Mouse (Mus musculus): Measurements from ENCODE around the gene Kif5a. TPM values are rescaled to one million over a fixed set of nuclear protein-coding genes. Genes with fewer than 3 reads are reported as not detected.

Kif5a gene
- polyA plus RNA-seq, 1 experiment from 2014 or later = 0.11 TPM

- WGBS (ENCODE audit: insufficient replicate concordance) = 24% methylated on average over 20 of the region's 20 CpGs
- Histone ChIP-seq H3K4me3 (ENCODE audit: low read depth, low read length) (no peak overlapping the region), H3K9ac (ENCODE audit: low read depth, low read length) (no peak overlapping the region), H3K27me3 (ENCODE audit: control insufficient read depth, insufficient read depth, low read depth, low read length) (peaks cover 39% of the 10 kb centered on the region), H3K27ac (ENCODE audit: low read length) (no peak overlapping the region), H3K4me1 (ENCODE audit: control insufficient read depth, low read depth, low read length) (peaks cover 15% of the 10 kb centered on the region), H3K9me3 (replicated peaks; ENCODE audit: control insufficient read depth, low read length) (no peaks in the 10 kb centered on the region), H3K4me2 (ENCODE audit: low read depth, low read length) (no peak overlapping the region; the same call in 1 of the 2 replicates), H3K36me3 (ENCODE audit: control insufficient read depth, insufficient read depth) (no peaks in the 10 kb centered on the region)
- ATAC-seq (ENCODE audit: low read depth) = peak; percentile 37; the same call in 1 of the 2 replicates
Observed at GRCm38 (mm10) chr10:127183759-127184158, 79.4 kb downstream of the Kif5a start.

GRCm38 (mm10) chr10:127182624-127183023 lies 80.5 kb downstream of the Kif5a start:
- Histone ChIP-seq H3K9ac (ENCODE audit: low read depth, low read length) (no peak overlapping the region), H3K27me3 (ENCODE audit: control insufficient read depth, insufficient read depth, low read depth, low read length) (peaks cover 48% of the 10 kb centered on the region), H3K27ac (ENCODE audit: low read length) (no peak overlapping the region), H3K4me3 (ENCODE audit: low read depth, low read length) (no peak overlapping the region), H3K9me3 (replicated peaks; ENCODE audit: control insufficient read depth, low read length) (no peaks in the 10 kb centered on the region), H3K36me3 (ENCODE audit: control insufficient read depth, insufficient read depth) (no peaks in the 10 kb centered on the region), H3K4me2 (ENCODE audit: low read depth, low read length) (no peak overlapping the region), H3K4me1 (ENCODE audit: control insufficient read depth, low read depth, low read length) (peaks cover 18% of the 10 kb centered on the region)
- WGBS (ENCODE audit: insufficient replicate concordance) = 71% methylated on average over 4 of the region's 4 CpGs
- ATAC-seq (ENCODE audit: low read depth) = no peak

- Histone ChIP-seq H3K9ac (ENCODE audit: low read depth, low read length) (no peak overlapping the region), H3K4me3 (ENCODE audit: low read depth, low read length) (no peak overlapping the region), H3K4me2 (ENCODE audit: low read depth, low read length) (no peak overlapping the region), H3K9me3 (replicated peaks; ENCODE audit: control insufficient read depth, low read length) (no peaks in the 10 kb centered on the region), H3K36me3 (ENCODE audit: control insufficient read depth, insufficient read depth) (no peaks in the 10 kb centered on the region), H3K27ac (ENCODE audit: low read length) (no peak overlapping the region), H3K4me1 (ENCODE audit: control insufficient read depth, low read depth, low read length) (peaks cover 27% of the 10 kb centered on the region), H3K27me3 (ENCODE audit: control insufficient read depth, insufficient read depth, low read depth, low read length) (peaks cover 59% of the 10 kb centered on the region)
- ATAC-seq (ENCODE audit: low read depth) = no peak
- 42% methylated on average over 6 of the region's 6 CpGs for WGBS (ENCODE audit: insufficient replicate concordance)
Observed at GRCm38 (mm10) chr10:127181566-127181965, 81.6 kb downstream of the Kif5a start.

GRCm38 (mm10) chr10:127180695-127181047 lies 82.5 kb downstream of the Kif5a start:
- WGBS (ENCODE audit: insufficient replicate concordance) = 3% methylated on average over 3 of the region's 3 CpGs
- no peak for ATAC-seq (ENCODE audit: low read depth)
- Histone ChIP-seq H3K9ac (ENCODE audit: low read depth, low read length) (no peak overlapping the region), H3K4me2 (ENCODE audit: low read depth, low read length) (no peak overlapping the region), H3K27ac (ENCODE audit: low read length) (no peak overlapping the region), H3K36me3 (ENCODE audit: control insufficient read depth, insufficient read depth) (no peaks in the 10 kb centered on the region), H3K9me3 (replicated peaks; ENCODE audit: control insufficient read depth, low read length) (no peaks in the 10 kb centered on the region), H3K4me3 (ENCODE audit: low read depth, low read length) (no peak overlapping the region), H3K4me1 (ENCODE audit: control insufficient read depth, low read depth, low read length) (peaks cover 27% of the 10 kb centered on the region), H3K27me3 (ENCODE audit: control insufficient read depth, insufficient read depth, low read depth, low read length) (peaks cover 67% of the 10 kb centered on the region)

- H3K4me2 ChIP-seq (ENCODE audit: low read depth, low read length) = no peak within 1 kb of the TSS
- no peaks in the 10 kb centered on the region for H3K9me3 ChIP-seq (replicated peaks; ENCODE audit: control insufficient read depth, low read length)
- H3K9ac ChIP-seq (ENCODE audit: low read depth, low read length) = no peak within 1 kb of the TSS
- no peak within 1 kb of the TSS for H3K27ac ChIP-seq (ENCODE audit: low read length)
- H3K4me1 ChIP-seq (ENCODE audit: control insufficient read depth, low read depth, low read length) = peaks cover 27% of the 10 kb centered on the region
- 2% methylated on average over 34 of the region's 34 CpGs for WGBS (ENCODE audit: insufficient replicate concordance)
- H3K36me3 ChIP-seq (ENCODE audit: control insufficient read depth, insufficient read depth) = no peaks in the 10 kb centered on the region
- 0 out of 2 replicates have a peak within 1 kb of the TSS, but pooled peaks have one; percentile 2 for H3K4me3 ChIP-seq (ENCODE audit: low read depth, low read length)
- peaks cover 67% of the 10 kb centered on the region for H3K27me3 ChIP-seq (ENCODE audit: control insufficient read depth, insufficient read depth, low read depth, low read length)
- ATAC-seq (ENCODE audit: low read depth) = no peak
Observed at GRCm38 (mm10) chr10:127179871-127180694, 83.1 kb downstream of the Kif5a start, which contains the start of gene Slc26a10. Gene Slc26a10 (minus strand): TSS chr10:127180645.

- Histone ChIP-seq H3K9ac (ENCODE audit: low read depth, low read length) (no peak overlapping the region), H3K36me3 (ENCODE audit: control insufficient read depth, insufficient read depth) (no peaks in the 10 kb centered on the region), H3K9me3 (replicated peaks; ENCODE audit: control insufficient read depth, low read length) (no peaks in the 10 kb centered on the region), H3K27me3 (ENCODE audit: control insufficient read depth, insufficient read depth, low read depth, low read length) (peaks cover 62% of the 10 kb centered on the region), H3K27ac (ENCODE audit: low read length) (no peak overlapping the region), H3K4me3 (ENCODE audit: low read depth, low read length) (peak overlapping the region; percentile 34), H3K4me1 (ENCODE audit: control insufficient read depth, low read depth, low read length) (peaks cover 21% of the 10 kb centered on the region), H3K4me2 (ENCODE audit: low read depth, low read length) (peak overlapping the region; percentile 54)
- ATAC-seq (ENCODE audit: low read depth) = no peak
- WGBS (ENCODE audit: insufficient replicate concordance) = 4% methylated on average over 41 of the region's 41 CpGs
Observed at GRCm38 (mm10) chr10:127178286-127179027, 84.7 kb downstream of the Kif5a start.

- peak; percentile 28 for ATAC-seq (ENCODE audit: low read depth)
- Histone ChIP-seq H3K9me3 (replicated peaks; ENCODE audit: control insufficient read depth, low read length) (no peaks in the 10 kb centered on the region), H3K4me1 (ENCODE audit: control insufficient read depth, low read depth, low read length) (peaks cover 21% of the 10 kb centered on the region), H3K4me3 (ENCODE audit: low read depth, low read length) (peak overlapping the region; percentile 34), H3K27ac (ENCODE audit: low read length) (no peak overlapping the region), H3K9ac (ENCODE audit: low read depth, low read length) (no peak overlapping the region), H3K27me3 (ENCODE audit: control insufficient read depth, insufficient read depth, low read depth, low read length) (peaks cover 58% of the 10 kb centered on the region), H3K4me2 (ENCODE audit: low read depth, low read length) (peak overlapping the region; percentile 54), H3K36me3 (ENCODE audit: control insufficient read depth, insufficient read depth) (no peaks in the 10 kb centered on the region)
- WGBS (ENCODE audit: insufficient replicate concordance) = 1% methylated on average over 23 of the region's 23 CpGs
Observed at GRCm38 (mm10) chr10:127177719-127178118, 85.4 kb downstream of the Kif5a start.

- H3K36me3 ChIP-seq (ENCODE audit: control insufficient read depth, insufficient read depth) = no peaks in the 10 kb centered on the region
- no peaks in the 10 kb centered on the region for H3K9me3 ChIP-seq (replicated peaks; ENCODE audit: control insufficient read depth, low read length)
- H3K27me3 ChIP-seq (ENCODE audit: control insufficient read depth, insufficient read depth, low read depth, low read length) = peaks cover 58% of the 10 kb centered on the region
- H3K4me3 ChIP-seq (ENCODE audit: low read depth, low read length) = no peak overlapping the region
- no peak for ATAC-seq (ENCODE audit: low read depth)
- peaks cover 21% of the 10 kb centered on the region for H3K4me1 ChIP-seq (ENCODE audit: control insufficient read depth, low read depth, low read length)
- H3K4me2 ChIP-seq (ENCODE audit: low read depth, low read length) = peak overlapping the region; percentile 54; the same call in 1 of the 2 replicates
- 18% methylated on average over 9 of the region's 9 CpGs for WGBS (ENCODE audit: insufficient replicate concordance)
- no peak overlapping the region for H3K9ac ChIP-seq (ENCODE audit: low read depth, low read length)
- H3K27ac ChIP-seq (ENCODE audit: low read length) = no peak overlapping the region
Observed at GRCm38 (mm10) chr10:127177235-127177634, 85.9 kb downstream of the Kif5a start.
